Mouse (Mus musculus): ENCODE data around the gene Bcar3. TPM values are rescaled to one million over a fixed set of nuclear protein-coding genes. Genes with fewer than 3 reads are reported as not detected.

The Bcar3 gene
- polyA plus RNA-seq, 1 experiment from 2014 or later = 14.9 TPM

- Histone ChIP-seq H3K9ac (ENCODE audit: low read length) (no peak overlapping the region), H3K4me2 (ENCODE audit: low read depth) (no peak overlapping the region), H3K27ac (ENCODE audit: low read depth, low read length) (no peak overlapping the region), H3K27me3 (ENCODE audit: control insufficient read depth, insufficient read depth, low read length) (no peaks in the 10 kb centered on the region), H3K9me3 (ENCODE audit: control insufficient read depth, low read length) (no peaks in the 10 kb centered on the region), H3K4me1 (ENCODE audit: control insufficient read depth, insufficient read depth, low read length) (peaks cover 12% of the 10 kb centered on the region), H3K36me3 (ENCODE audit: control insufficient read depth, insufficient read depth, low read length) (no peaks in the 10 kb centered on the region), H3K4me3 (ENCODE audit: low read depth, low read length) (no peak overlapping the region)
- WGBS = 29% methylated on average over 5 of the region's 5 CpGs
- DNase-seq (ENCODE audit: low spot score) = peak; percentile 60
- ATAC-seq (ENCODE audit: insufficient read depth, low FRiP score, low TSS enrichment) = peak; percentile 44
Observed at GRCm38 (mm10) chr3:122360721-122361138, 66.8 kb downstream of the Bcar3 start.

GRCm38 (mm10) chr3:122362719-122363118 is 68.8 kb downstream of the Bcar3 start:
- Histone ChIP-seq H3K27me3 (ENCODE audit: control insufficient read depth, insufficient read depth, low read length) (no peaks in the 10 kb centered on the region), H3K36me3 (ENCODE audit: control insufficient read depth, insufficient read depth, low read length) (no peaks in the 10 kb centered on the region), H3K4me2 (ENCODE audit: low read depth) (no peak overlapping the region), H3K27ac (ENCODE audit: low read depth, low read length) (no peak overlapping the region), H3K4me3 (ENCODE audit: low read depth, low read length) (no peak overlapping the region), H3K9ac (ENCODE audit: low read length) (no peak overlapping the region), H3K4me1 (ENCODE audit: control insufficient read depth, insufficient read depth, low read length) (peaks cover 12% of the 10 kb centered on the region), H3K9me3 (ENCODE audit: control insufficient read depth, low read length) (no peaks in the 10 kb centered on the region)
- no peak for ATAC-seq (ENCODE audit: insufficient read depth, low FRiP score, low TSS enrichment)
- DNase-seq (ENCODE audit: low spot score) = no peak
- WGBS = 44% methylated on average over 2 of the region's 2 CpGs

- 17% methylated on average over 3 of the region's 3 CpGs for WGBS
- H3K9me3 ChIP-seq (ENCODE audit: control insufficient read depth, low read length) = no peaks in the 10 kb centered on the region
- no peaks in the 10 kb centered on the region for H3K27me3 ChIP-seq (ENCODE audit: control insufficient read depth, insufficient read depth, low read length)
- DNase-seq (ENCODE audit: low spot score) (peak; percentile 55), ATAC-seq (ENCODE audit: insufficient read depth, low FRiP score, low TSS enrichment) (peak; percentile 48)
- H3K27ac ChIP-seq (ENCODE audit: low read depth, low read length) = no peak overlapping the region
- no peak overlapping the region for H3K4me2 ChIP-seq (ENCODE audit: low read depth)
- no peaks in the 10 kb centered on the region for H3K36me3 ChIP-seq (ENCODE audit: control insufficient read depth, insufficient read depth, low read length)
- H3K4me3 ChIP-seq (ENCODE audit: low read depth, low read length) = no peak overlapping the region
- H3K9ac ChIP-seq (ENCODE audit: low read length) = no peak overlapping the region
- peaks cover 12% of the 10 kb centered on the region for H3K4me1 ChIP-seq (ENCODE audit: control insufficient read depth, insufficient read depth, low read length)
Observed at GRCm38 (mm10) chr3:122364565-122364964, 70.6 kb downstream of the Bcar3 start.

- Histone ChIP-seq H3K4me3 (ENCODE audit: low read depth, low read length) (no peak overlapping the region), H3K27ac (ENCODE audit: low read depth, low read length) (peak overlapping the region; percentile 20; the same call in 1 of the 2 replicates), H3K4me2 (ENCODE audit: low read depth) (no peak overlapping the region), H3K4me1 (ENCODE audit: control insufficient read depth, insufficient read depth, low read length) (peaks cover 12% of the 10 kb centered on the region), H3K9me3 (ENCODE audit: control insufficient read depth, low read length) (no peaks in the 10 kb centered on the region), H3K27me3 (ENCODE audit: control insufficient read depth, insufficient read depth, low read length) (no peaks in the 10 kb centered on the region), H3K36me3 (ENCODE audit: control insufficient read depth, insufficient read depth, low read length) (no peaks in the 10 kb centered on the region), H3K9ac (ENCODE audit: low read length) (peak overlapping the region; percentile 24; the same call in 1 of the 2 replicates)
- ATAC-seq (ENCODE audit: insufficient read depth, low FRiP score, low TSS enrichment) (peak; percentile 71), DNase-seq (ENCODE audit: low spot score) (no peak)
- 9% methylated on average over 3 of the region's 3 CpGs for WGBS
Observed at GRCm38 (mm10) chr3:122365326-122365725, 71.4 kb downstream of the Bcar3 start.

GRCm38 (mm10) chr3:122371646-122372341 is 77.9 kb downstream of the Bcar3 start:
- H3K9me3 ChIP-seq (ENCODE audit: control insufficient read depth, low read length) = no peaks in the 10 kb centered on the region
- no peak overlapping the region for H3K9ac ChIP-seq (ENCODE audit: low read length)
- ATAC-seq (ENCODE audit: insufficient read depth, low FRiP score, low TSS enrichment) (no peak), DNase-seq (ENCODE audit: low spot score) (no peak)
- no peaks in the 10 kb centered on the region for H3K4me1 ChIP-seq (ENCODE audit: control insufficient read depth, insufficient read depth, low read length)
- no peak overlapping the region for H3K4me2 ChIP-seq (ENCODE audit: low read depth)
- no peaks in the 10 kb centered on the region for H3K36me3 ChIP-seq (ENCODE audit: control insufficient read depth, insufficient read depth, low read length)
- H3K27me3 ChIP-seq (ENCODE audit: control insufficient read depth, insufficient read depth, low read length) = no peaks in the 10 kb centered on the region
- no peak overlapping the region for H3K27ac ChIP-seq (ENCODE audit: low read depth, low read length)
- 94% methylated on average over 8 of the region's 8 CpGs for WGBS
- H3K4me3 ChIP-seq (ENCODE audit: low read depth, low read length) = no peak overlapping the region

- Histone ChIP-seq H3K27me3 (ENCODE audit: control insufficient read depth, insufficient read depth, low read length) (no peaks in the 10 kb centered on the region), H3K9me3 (ENCODE audit: control insufficient read depth, low read length) (no peaks in the 10 kb centered on the region), H3K4me2 (ENCODE audit: low read depth) (no peak overlapping the region), H3K4me3 (ENCODE audit: low read depth, low read length) (no peak overlapping the region), H3K9ac (ENCODE audit: low read length) (no peak overlapping the region), H3K27ac (ENCODE audit: low read depth, low read length) (no peak overlapping the region), H3K4me1 (ENCODE audit: control insufficient read depth, insufficient read depth, low read length) (no peaks in the 10 kb centered on the region), H3K36me3 (ENCODE audit: control insufficient read depth, insufficient read depth, low read length) (no peaks in the 10 kb centered on the region)
- 81% methylated on average over 4 of the region's 4 CpGs for WGBS
- no peak for ATAC-seq (ENCODE audit: insufficient read depth, low FRiP score, low TSS enrichment)
- no peak for DNase-seq (ENCODE audit: low spot score)
Observed at GRCm38 (mm10) chr3:122372617-122373016, 78.7 kb downstream of the Bcar3 start.

- DNase-seq (ENCODE audit: low spot score) = no peak
- Histone ChIP-seq H3K9me3 (ENCODE audit: control insufficient read depth, low read length) (no peaks in the 10 kb centered on the region), H3K4me3 (ENCODE audit: low read depth, low read length) (no peak overlapping the region), H3K36me3 (ENCODE audit: control insufficient read depth, insufficient read depth, low read length) (no peaks in the 10 kb centered on the region), H3K4me1 (ENCODE audit: control insufficient read depth, insufficient read depth, low read length) (no peaks in the 10 kb centered on the region), H3K27me3 (ENCODE audit: control insufficient read depth, insufficient read depth, low read length) (no peaks in the 10 kb centered on the region), H3K4me2 (ENCODE audit: low read depth) (no peak overlapping the region), H3K27ac (ENCODE audit: low read depth, low read length) (0 out of 2 replicates have a peak overlapping the region, but pooled peaks have one; percentile 7), H3K9ac (ENCODE audit: low read length) (no peak overlapping the region)
- no peak for ATAC-seq (ENCODE audit: insufficient read depth, low FRiP score, low TSS enrichment)
Observed at GRCm38 (mm10) chr3:122376011-122376410, 82.1 kb downstream of the Bcar3 start.

- peak; percentile 63 for DNase-seq (ENCODE audit: low spot score)
- Histone ChIP-seq H3K9ac (ENCODE audit: low read length) (no peak overlapping the region), H3K4me2 (ENCODE audit: low read depth) (no peak overlapping the region), H3K27me3 (ENCODE audit: control insufficient read depth, insufficient read depth, low read length) (no peaks in the 10 kb centered on the region), H3K27ac (ENCODE audit: low read depth, low read length) (0 out of 2 replicates have a peak overlapping the region, but pooled peaks have one; percentile 7), H3K4me1 (ENCODE audit: control insufficient read depth, insufficient read depth, low read length) (no peaks in the 10 kb centered on the region), H3K36me3 (ENCODE audit: control insufficient read depth, insufficient read depth, low read length) (no peaks in the 10 kb centered on the region), H3K9me3 (ENCODE audit: control insufficient read depth, low read length) (no peaks in the 10 kb centered on the region), H3K4me3 (ENCODE audit: low read depth, low read length) (no peak overlapping the region)
- ATAC-seq (ENCODE audit: insufficient read depth, low FRiP score, low TSS enrichment) = no peak
- 10% methylated on average over 9 of the region's 10 CpGs for WGBS
Observed at GRCm38 (mm10) chr3:122376412-122376831, 82.5 kb downstream of the Bcar3 start.

GRCm38 (mm10) chr3:122376841-122377464 is 83.0 kb downstream of the Bcar3 start:
- ATAC-seq (ENCODE audit: insufficient read depth, low FRiP score, low TSS enrichment) (no peak), DNase-seq (ENCODE audit: low spot score) (no peak)
- Histone ChIP-seq H3K9me3 (ENCODE audit: control insufficient read depth, low read length) (no peaks in the 10 kb centered on the region), H3K4me1 (ENCODE audit: control insufficient read depth, insufficient read depth, low read length) (no peaks in the 10 kb centered on the region), H3K27ac (ENCODE audit: low read depth, low read length) (no peak overlapping the region), H3K27me3 (ENCODE audit: control insufficient read depth, insufficient read depth, low read length) (no peaks in the 10 kb centered on the region), H3K36me3 (ENCODE audit: control insufficient read depth, insufficient read depth, low read length) (no peaks in the 10 kb centered on the region), H3K4me3 (ENCODE audit: low read depth, low read length) (no peak overlapping the region), H3K9ac (ENCODE audit: low read length) (no peak overlapping the region), H3K4me2 (ENCODE audit: low read depth) (no peak overlapping the region)
- 69% methylated on average over 8 of the region's 8 CpGs for WGBS

All from neural tube, embryonic 11.5 days (tissue).